Mouse (Mus musculus): ENCODE results near the gene Camk1d.

- TF ChIP-seq POLR2A (IDR thresholded peaks at IDR 0.05; ENCODE audit: low read depth, low read length) (no peak), CTCF (IDR thresholded peaks at IDR 0.05; ENCODE audit: extremely low read depth, insufficient read length, insufficient replicate concordance, low read depth, low read length) (no peak)
Measured at GRCm38 (mm10) chr2:5388381-5388780, 325.9 kb downstream of the Camk1d start.

All from small intestine, adult 2 months (tissue).